Mouse (Mus musculus) bone marrow, adult 2 months (tissue): ENCODE results near the gene Pgap2. TPM values are rescaled to one million over a fixed set of nuclear protein-coding genes. Genes with fewer than 3 reads are reported as not detected.
"Not testable (repeated sequence)": the region's sequence is repeated elsewhere in the genome, so short reads cannot be mapped to it uniquely, and the experiment has no call there.

Experiments used
- H3K27ac ChIP-seq: fragments of 200-500 bp; 2 replicates; pipeline ENCODE4 v1.5.1; 2012; ENCODE audit warnings: low read depth, mild to moderate bottlenecking, control low read depth, inconsistent platforms, low read length; ENCODE audit not compliant: control insufficient read depth, poor library complexity, insufficient read depth
- H3K4me1 ChIP-seq: fragments of 200-500 bp; 2 replicates; pipeline ENCODE4 v1.6.1; 2011; ENCODE audit warnings: low read length; ENCODE audit not compliant: control insufficient read depth, insufficient read depth
- H3K4me3 ChIP-seq: fragments of 200-500 bp; replicated peaks from 2 replicates; pipeline ENCODE3; 2011; ENCODE audit warnings: mild to moderate bottlenecking, low read depth, low read length, control low read depth; ENCODE audit not compliant: control insufficient read depth
- CTCF ChIP-seq: fragments of 200-500 bp; IDR thresholded peaks from 2 replicates; pipeline ENCODE4 v1.5.1; 2011; ENCODE audit warnings: low read length, control low read depth; ENCODE audit not compliant: control insufficient read depth, insufficient read depth
- POLR2A ChIP-seq: fragments of 200-500 bp; IDR thresholded peaks from 2 replicates; pipeline ENCODE4 v1.6.1; 2011; ENCODE audit warnings: low read depth, mild to moderate bottlenecking, control low read depth, low read length, borderline replicate concordance; ENCODE audit not compliant: control insufficient read depth
- WGBS: fragments of 180-500 bp; shearing (Covaris S2); methylation state at CpG from one replicate; pipeline ENCODE4 v1.1.7; 2018; 5-methylcytosine and 5-hydroxymethylcytosine counted together
- polyA plus RNA-seq: library from polyadenylated mRNA; stranded (reverse); fragments of >200 nt; gene quantifications from 2 replicates; pipeline ENCODE4 v1.2.4, GENCODE M21; 2011; ENCODE audit warnings: low replicate concordance; ENCODE audit not compliant: missing spikeins, insufficient read depth, insufficient read length

Gene Pgap2
- polyA plus RNA-seq, 1 experiment, result 24.4 TPM

DNA sequence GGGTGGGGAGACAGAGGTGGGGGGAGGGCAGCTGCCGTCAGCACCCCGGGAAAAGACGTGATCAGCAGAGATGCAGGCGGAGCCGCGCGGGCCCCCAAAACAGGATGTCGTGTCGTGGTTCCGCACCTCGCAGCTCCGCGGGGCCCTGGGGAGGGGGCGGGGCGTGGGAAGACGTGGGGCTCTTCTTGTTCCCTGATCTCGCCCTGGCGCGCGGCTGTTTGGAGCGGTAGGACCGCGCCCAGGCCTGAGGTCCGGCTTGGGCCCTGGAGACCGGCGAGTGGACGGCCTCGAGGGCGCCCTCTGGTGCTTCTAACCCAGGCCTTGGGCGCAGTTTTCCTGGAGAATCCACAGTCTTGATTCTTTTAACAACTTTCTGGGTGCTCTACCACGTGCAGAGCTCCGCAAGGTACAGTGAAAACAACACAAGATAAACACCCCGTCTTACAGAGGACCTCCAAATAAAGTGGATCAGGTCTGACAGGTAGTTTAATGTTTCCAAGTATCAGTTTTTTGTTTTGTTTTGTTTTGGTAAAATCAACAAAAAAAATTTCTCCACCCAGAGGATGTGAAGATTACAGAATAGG is 40.7 kb downstream of the Pgap2 start:
- peaks cover 1% of the 10 kb centered on the region for H3K4me1 ChIP-seq
- 1% methylated on average over 33 of the region's 33 CpGs for WGBS

DNA sequence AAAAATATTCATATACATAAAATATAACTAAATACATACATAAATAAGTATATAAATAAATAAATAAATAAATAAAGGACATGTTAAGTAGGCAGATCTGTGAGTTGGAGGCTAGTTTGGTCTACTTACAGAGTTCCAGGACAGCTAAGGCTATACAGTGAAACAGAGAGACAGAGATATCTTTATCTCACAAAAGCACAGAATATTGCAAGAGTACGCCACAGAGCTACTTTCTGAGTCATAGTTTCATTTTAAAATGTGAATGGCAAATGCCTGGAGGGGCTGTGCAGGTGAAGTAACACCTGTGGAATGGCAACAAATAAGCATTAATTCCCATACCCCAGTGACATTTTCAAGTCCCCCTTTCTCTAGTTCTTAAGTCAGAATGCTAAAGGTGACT is 43.6 kb downstream of the Pgap2 start:
- no peak overlapping the region for H3K4me3 ChIP-seq
- WGBS, result 54% methylated on average over 1 of the region's 1 CpGs
- no peak for TF ChIP-seq POLR2A
- no peak for TF ChIP-seq CTCF
- H3K4me1 ChIP-seq, result peaks cover 1% of the 10 kb centered on the region
- H3K27ac ChIP-seq, result no peak overlapping the region

More for the DNA sequence above, 40.7 kb downstream of the Pgap2 start:
- peak overlapping the region; percentile 100 for H3K27ac ChIP-seq
- TF ChIP-seq CTCF (peak; percentile 74), POLR2A (peak; percentile 80)
- H3K4me3 ChIP-seq, result peak overlapping the region; percentile 68

DNA sequence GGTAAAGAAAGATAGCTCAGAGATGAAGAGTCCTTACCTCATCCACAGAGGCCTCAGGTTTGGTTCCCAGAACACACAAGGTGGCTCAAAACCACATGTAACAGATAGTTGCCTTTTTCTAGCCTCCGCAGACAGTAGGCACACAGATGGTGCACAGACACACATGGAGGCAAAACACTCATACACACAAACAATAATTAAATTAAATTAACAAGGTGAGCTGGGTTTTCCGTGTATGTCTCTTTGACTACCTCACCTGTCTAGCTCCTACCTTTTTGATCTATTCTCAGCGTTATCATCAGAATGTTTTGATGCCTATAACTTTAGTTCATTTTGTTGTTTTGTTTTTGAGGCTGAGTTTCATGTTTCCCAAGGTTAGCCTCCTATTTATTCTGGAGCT is 45.9 kb downstream of the Pgap2 start, which contains the start of gene Rhog:
Gene Rhog, minus strand, starts transcription at position 101 of the 400 bp plus-strand sequence.
- TF ChIP-seq CTCF (no peak), POLR2A (no peak)
- Histone ChIP-seq H3K4me3 (no peak within 1 kb of the TSS), H3K27ac (no peak within 1 kb of the TSS), H3K4me1 (peaks cover 3% of the 10 kb centered on the region)
- WGBS, result 85% methylated on average over 3 of the region's 3 CpGs

DNA sequence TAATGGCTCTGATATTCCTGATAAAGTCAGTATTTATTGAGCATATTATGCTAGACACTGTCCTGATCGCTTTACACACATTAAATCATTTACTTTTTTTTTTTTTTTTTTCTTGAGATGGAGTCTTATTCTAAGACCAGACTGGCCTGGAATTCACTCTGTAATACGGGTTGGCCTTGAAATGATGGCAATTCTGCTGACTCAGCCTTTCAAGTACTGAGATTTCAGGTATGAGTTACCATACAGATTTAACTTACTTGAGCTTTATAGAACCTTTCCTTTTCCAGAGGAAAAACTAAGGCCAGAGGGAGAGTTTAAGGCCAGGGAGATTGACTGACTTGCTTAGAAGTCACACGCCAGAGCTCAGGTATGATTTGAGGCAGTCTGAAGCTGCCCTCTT is 46.6 kb downstream of the Pgap2 start:
- WGBS, result 87% methylated on average over 3 of the region's 3 CpGs
- peaks cover 3% of the 10 kb centered on the region for H3K4me1 ChIP-seq
- no peak for TF ChIP-seq CTCF
- TF ChIP-seq POLR2A, result no peak
- no peak overlapping the region for H3K27ac ChIP-seq
- H3K4me3 ChIP-seq, result no peak overlapping the region

DNA sequence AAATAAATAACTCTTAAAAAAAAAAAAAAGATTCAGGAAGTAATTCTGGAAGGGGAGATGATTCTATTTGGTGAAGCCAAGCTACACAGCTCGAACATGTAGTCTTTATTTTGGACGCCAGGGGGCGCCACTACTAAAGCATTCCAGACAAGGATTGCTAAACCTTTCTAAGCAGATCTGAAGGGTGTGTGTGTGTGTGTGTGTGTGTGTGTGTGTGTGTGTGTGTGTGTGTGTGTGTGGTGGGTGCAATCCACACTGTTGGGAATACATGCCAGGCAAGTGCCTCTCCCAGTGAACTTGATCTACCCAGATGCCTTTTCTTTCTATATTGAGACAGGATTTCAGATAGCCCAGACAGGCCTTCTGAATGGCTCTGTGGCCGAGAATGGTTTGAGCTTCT is 48.2 kb downstream of the Pgap2 start:
- H3K4me3 ChIP-seq, result no peak overlapping the region
- WGBS, result 13% methylated on average over 4 of the region's 4 CpGs
- peaks cover 2% of the 10 kb centered on the region for H3K4me1 ChIP-seq
- TF ChIP-seq CTCF (peak; percentile 30; the same call in 1 of the 2 replicates), POLR2A (no peak)
- no peak overlapping the region for H3K27ac ChIP-seq

DNA sequence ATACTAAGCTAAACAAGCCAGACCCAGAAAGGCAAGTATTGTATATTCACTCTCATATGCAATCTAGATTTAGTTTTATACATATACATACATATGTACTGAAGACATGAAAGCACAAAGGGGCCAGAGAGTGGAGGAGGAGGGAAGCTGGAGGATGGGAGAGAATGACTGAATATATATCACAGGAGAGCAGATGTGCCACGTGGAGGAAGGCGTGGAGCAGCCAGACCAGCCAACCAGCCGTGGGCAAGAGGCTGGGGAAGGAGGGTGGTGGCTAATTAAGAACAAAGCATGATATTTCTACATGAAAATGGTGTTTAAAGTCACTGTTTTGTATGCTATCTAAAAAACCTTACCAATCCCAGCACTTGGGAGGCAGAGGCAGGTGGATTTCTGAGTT is 48.7 kb downstream of the Pgap2 start:
- 44% methylated on average over 3 of the region's 3 CpGs for WGBS
- Histone ChIP-seq H3K4me1 (peaks cover 2% of the 10 kb centered on the region), H3K4me3 (no peak overlapping the region), H3K27ac (peak overlapping the region; percentile 19; the same call in 1 of the 2 replicates)
- TF ChIP-seq POLR2A (no peak), CTCF (no peak)

DNA sequence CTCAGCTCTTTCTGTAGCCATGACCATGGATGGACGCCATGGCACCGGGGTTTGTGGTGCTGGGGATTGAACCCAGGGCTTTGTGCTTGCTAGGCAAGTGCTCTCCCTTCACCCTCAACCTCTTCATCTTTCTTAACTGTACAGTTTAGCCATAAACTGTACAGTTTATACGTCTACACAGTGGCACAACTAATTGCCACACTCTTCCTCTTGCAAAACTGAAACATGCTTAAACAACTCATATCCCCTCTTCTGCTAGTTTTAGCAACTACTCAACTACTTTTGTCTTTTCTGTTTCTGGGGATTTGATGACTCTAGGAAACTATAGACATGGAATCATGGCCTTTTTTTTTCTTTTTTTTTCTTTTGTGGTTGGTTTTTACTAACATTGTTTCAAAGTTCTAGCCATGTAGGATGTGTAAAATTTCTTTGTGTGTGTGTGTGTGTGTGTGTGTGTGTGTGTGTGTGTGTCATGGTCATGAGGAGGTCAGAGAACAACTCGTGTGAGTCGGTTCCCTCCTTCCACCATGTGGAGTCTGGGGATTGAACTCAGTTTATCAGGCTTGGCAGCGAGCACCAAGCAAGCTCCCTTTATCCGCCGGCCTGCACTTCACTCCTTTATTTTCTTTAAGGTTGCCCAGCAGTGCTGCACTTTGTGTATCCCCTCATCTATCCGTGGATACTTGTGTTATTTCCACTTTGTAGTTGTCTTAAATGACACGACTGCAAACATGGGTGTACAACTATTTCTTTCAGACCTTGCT is 49.9 kb downstream of the Pgap2 start:
- WGBS, result 58% methylated on average over 10 of the region's 10 CpGs
- no peak for TF ChIP-seq POLR2A
- no peak for TF ChIP-seq CTCF
- peaks cover 2% of the 10 kb centered on the region for H3K4me1 ChIP-seq
- H3K27ac ChIP-seq, result peak overlapping the region; percentile 93
- no peak overlapping the region for H3K4me3 ChIP-seq

DNA sequence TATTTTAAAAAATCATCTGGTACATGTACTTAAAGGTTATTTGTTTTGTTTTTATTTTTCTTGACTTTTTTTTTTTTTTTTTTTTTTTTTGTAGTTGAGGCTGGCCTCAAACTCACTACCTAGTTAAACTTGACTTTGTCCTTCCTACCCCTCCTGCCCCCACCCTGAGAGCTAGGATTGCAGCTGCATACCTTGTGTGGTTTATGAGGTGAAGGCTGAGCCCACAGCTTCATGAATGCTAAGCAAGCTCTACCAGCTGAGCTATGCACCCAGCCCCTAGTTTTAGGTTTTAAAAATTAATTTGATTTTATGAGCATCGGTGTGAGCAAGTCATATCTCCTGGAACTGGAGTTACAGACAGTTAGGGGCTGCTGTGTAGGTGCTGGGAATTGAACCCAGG is 50.5 kb downstream of the Pgap2 start:
- peaks cover 2% of the 10 kb centered on the region for H3K4me1 ChIP-seq
- no peak overlapping the region for H3K27ac ChIP-seq
- H3K4me3 ChIP-seq, result no peak overlapping the region
- TF ChIP-seq POLR2A (no peak), CTCF (no peak)
- 85% methylated on average over 1 of the region's 1 CpGs for WGBS

DNA sequence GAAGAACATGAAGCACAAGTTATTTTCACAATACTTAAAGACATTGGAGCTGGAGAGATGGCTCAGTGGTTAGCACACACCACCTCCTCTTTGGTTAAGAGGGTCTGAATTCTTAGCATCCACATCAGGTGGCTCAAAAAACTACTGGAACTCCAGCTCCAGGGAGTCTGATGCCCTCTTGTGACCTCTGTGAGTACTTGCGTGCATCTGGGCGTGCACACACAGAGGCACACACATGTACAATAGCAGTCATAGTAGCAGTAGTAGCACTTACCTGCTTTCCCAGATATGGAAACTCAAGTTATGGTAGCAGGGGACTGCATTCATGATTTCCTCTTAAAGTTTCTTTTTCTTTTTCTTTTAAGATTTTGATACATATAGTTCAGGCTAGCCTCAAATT is 53.0 kb downstream of the Pgap2 start:
- no peak overlapping the region for H3K27ac ChIP-seq
- 92% methylated on average over 2 of the region's 2 CpGs for WGBS
- peak; percentile 34; the same call in 1 of the 2 replicates for TF ChIP-seq CTCF
- TF ChIP-seq POLR2A, result no peak
- H3K4me3 ChIP-seq, result no peak overlapping the region
- H3K4me1 ChIP-seq, result peaks cover 2% of the 10 kb centered on the region

DNA sequence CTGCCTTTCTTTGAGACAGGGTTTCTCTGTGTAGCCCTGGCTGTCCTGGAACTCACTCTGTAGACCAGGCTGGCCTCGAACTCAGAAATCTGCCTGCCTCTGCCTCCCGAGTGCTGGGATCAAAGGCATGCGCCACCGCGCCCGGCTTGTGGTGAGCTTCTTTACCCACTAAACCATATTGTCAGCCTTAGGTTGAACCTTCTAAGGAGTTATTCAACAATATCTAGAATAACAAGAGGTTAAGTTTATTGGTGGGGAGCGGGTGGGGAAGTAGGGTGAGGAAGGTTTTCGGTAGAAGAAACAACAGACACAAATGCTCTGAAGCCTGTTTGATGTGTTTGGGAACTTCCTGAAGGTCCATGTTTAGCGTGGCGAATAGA is 56.0 kb downstream of the Pgap2 start:
- not testable (repeated sequence) for H3K4me3 ChIP-seq, H3K4me1 ChIP-seq
- H3K27ac ChIP-seq, result peak overlapping the region; percentile 97
- 50% methylated on average over 10 of the region's 10 CpGs for WGBS
